Mouse (Mus musculus): ENCODE measurements around the gene Nacad.

- TF ChIP-seq CTCF (IDR thresholded peaks at IDR 0.05; ENCODE audit: low read depth, low read length), result no peak
- no peak for TF ChIP-seq POLR2A (IDR thresholded peaks at IDR 0.05; ENCODE audit: borderline replicate concordance, low read depth, low read length)
Measured at GRCm38 (mm10) chr11:6559996-6560395, 45.9 kb downstream of the Nacad start.

Data from bone marrow macrophage, adult 2 months (primary cell).